Mouse (Mus musculus) erythroid progenitor cell, adult 5-6 weeks (primary cell): ENCODE data around the gene Gstt3. TPM values are rescaled to one million over a fixed set of nuclear protein-coding genes. Genes with fewer than 3 reads are reported as not detected.
"Not testable (repeated sequence)": the region's sequence is repeated elsewhere in the genome, so short reads cannot be mapped to it uniquely, and the experiment has no call there.

Experiments used
- ATAC-seq: replicated peaks from 2 replicates; pipeline ENCODE4 v1.8.0; 2016; ENCODE audit warnings: moderate number of reproducible peaks, mild to moderate bottlenecking, moderate TSS enrichment, inconsistent platforms; ENCODE audit not compliant: poor library complexity, low FRiP score, severe bottlenecking
- total RNA-seq, 2 experiments: library from RNA; stranded (forward) in 1 of 2; stranded (reverse) in 1 of 2; fragments of 150-400 nt in 1 of 2; fragments of 186-747, 209-891 nt in 1 of 2; gene quantifications; 2 replicates each; pipeline versions ENCODE4 v1.2.3 to v1.2.4; 2015 to 2017; ENCODE audit warnings: low replicate concordance in 2 of 2

Gene Gstt3
- total RNA-seq, 2 experiments from 2014 or later: 1.3 TPM; not detected in 1

GRCm38 (mm10) chr10:75788277-75788676, 7.1 kb upstream of the Gstt3 start:
- no peak for ATAC-seq

DNA sequence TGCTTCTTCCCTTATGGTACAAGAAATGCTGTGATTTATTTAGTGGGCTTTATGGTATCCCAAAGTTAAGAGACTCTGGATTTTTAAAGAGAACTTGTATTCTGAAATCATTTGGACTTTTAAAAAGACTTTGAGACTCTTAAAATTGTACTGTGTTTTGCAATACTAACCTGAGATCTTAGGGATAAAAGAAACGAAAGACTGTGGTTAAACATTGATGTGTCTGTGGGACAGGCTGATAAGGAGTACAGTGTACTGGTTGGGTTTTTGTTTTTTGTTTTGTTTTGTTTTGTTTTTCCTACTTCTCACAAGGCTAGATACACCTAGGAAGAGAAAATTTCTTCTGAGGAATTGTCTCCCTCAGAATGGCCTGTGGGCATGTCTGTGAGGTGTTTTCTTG, 4.2 kb upstream of the Gstt3 start:
- no peak for ATAC-seq

GRCm38 (mm10) chr10:75779206-75780174, 1.7 kb downstream of the Gstt3 start:
- ATAC-seq: no peak

DNA sequence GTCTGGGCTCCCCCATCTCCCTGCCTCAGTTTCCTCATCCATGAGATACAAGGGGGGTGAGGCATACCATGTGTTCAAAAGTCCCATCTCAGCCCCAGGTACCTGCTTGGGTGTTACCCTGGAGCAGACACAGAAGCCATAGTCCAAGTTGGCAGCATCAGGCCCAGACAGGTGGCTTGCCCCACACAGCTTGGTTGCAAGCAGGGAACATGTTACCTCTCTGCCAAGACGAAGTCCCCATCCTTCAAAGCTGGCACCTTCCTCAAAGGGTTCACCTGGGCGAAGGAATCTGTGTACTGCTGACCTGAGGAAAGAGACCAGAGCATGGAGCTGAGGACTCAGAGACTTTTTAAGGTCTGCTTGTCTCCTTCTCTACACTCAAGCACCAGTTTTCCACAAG, 3.3 kb downstream of the Gstt3 start:
- no peak for ATAC-seq

DNA sequence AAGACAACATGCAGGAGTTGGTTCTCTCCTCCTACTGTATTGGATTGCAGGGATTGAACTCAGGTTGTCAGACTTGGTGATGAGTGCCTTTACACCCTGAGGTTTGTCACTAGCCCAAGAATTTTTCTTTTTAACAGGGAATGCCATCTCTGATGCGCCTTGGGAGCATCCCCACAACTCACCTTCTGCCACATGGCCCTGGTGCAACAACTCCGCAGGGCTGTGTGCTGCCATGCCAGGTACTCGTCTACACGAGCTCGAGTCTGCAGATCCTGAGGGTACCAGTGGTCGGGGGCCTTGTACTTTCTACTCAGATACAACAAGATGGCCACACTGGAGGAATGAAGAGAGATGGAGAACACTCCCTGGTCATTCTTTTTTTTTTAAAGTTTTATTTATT, 4.7 kb downstream of the Gstt3 start:
- no peak for ATAC-seq

DNA sequence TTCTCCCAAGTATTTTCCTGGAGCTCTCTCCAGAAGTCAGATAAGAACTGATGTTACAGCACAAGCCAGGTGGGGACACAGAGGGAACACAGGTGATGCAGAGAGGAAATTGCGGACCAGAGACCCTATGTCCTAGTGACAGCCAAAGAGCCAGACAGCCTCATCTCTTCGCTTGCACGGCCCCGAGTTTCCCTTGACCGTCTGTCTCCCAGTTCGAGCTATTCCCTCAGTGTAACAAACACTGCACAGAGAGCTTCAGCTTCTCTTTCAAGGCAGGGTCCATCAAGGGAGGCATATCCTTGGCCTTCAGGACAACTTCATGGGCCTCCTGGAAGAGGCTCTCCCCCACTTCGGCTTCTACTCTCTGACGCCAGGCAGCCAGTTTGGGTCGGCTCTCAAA, 6.6 kb downstream of the Gstt3 start:
- ATAC-seq: no peak

DNA sequence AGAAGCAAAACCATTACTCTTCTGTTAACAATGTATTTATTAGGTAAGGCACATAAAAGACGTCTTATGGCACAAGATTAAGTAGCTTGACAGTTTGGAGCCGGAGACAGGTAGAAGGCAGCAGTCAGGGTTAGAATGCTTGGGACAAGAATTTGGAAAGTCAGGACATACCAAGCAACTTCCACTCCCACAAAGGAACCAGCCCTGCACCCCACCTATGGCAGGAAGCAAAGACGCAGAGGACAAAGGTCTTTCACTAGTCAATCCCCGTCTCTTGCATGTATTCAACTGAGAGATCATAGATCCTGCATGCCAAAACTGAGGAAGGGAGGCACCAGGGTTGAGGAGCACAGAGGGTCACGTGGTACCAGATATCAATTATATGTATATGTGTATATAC, 7.1 kb downstream of the Gstt3 start:
- ATAC-seq: no peak

GRCm38 (mm10) chr10:75772795-75773664, 8.2 kb downstream of the Gstt3 start, which contains the start of gene Ddt:
TSS of gene Ddt (minus strand) at chr10:75773414.
- peak; percentile 94 for ATAC-seq

DNA sequence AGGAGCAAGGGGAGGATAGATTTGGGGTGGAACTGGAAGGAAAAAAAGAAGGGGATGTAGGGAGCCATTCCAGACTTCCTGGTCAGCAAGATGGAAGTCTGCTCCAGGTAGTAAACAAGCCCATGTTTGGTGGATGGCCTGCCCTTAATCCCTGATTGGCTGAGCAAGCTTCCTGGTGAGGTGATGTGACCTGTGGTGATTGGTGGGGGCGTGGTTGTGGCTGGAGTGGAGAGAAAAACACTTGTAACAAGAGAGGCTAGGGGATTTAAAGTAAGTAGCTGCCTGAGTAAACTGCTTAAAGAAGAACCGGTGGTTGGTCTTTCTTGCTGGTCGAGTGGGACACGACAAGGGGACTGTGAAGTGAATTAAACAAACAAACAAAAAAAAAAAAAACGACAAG, 13.5 kb downstream of the Gstt3 start:
- ATAC-seq: not testable (repeated sequence)

GRCm38 (mm10) chr10:75766856-75767255, 14.4 kb downstream of the Gstt3 start:
- no peak for ATAC-seq

- peak; percentile 57 for ATAC-seq
Measured at GRCm38 (mm10) chr10:75764519-75765473, 16.4 kb downstream of the Gstt3 start.

DNA sequence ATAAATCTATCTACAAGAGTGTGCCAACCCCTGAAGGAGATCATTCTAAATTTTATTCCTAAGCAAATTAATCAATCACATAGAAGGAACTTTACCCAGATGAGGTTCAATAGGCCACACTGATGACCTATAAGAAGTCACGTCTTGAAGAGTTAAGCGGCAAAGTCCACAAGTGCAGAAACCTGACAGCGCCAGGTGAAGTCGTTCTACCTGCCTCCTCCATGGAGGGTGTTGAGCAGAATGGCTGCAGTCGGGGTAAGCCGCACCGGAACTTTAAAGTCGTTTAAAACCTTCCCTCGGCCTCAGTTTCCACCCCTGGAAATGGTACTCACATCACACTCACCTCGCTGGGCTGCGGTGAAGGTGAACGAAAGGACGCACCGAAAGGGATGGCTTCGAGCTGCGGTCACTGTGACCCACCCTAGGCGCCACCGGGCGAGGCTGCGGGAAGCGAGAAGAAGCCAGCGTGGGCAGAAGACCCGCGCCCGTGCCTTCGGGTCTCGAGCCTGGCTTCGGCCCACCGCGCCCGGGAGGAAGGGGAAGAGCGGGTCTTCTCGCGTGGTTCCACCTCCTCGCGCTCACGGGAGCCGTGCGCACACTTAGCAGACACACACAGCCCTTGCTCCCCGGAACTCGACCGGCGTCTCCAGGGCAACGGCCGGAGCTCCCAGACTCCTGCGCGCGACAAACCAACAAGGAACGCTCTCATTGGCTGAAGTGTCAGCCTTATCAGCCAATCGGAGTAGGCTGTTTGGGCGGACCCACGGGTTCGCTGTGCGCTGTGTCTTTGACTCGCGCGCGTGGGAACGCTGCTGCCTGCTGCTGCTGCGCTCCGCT, 17.3 kb downstream of the Gstt3 start, which contains the start of gene Cabin1:
TSS of gene Cabin1 (minus strand) at position 660 of the 837 bp plus-strand sequence.
- ATAC-seq: peak; percentile 90

- ATAC-seq: peak; percentile 60
Measured at GRCm38 (mm10) chr10:75762413-75762812, 18.8 kb downstream of the Gstt3 start.

- ATAC-seq: no peak
Measured at GRCm38 (mm10) chr10:75760311-75760710, 20.9 kb downstream of the Gstt3 start.

DNA sequence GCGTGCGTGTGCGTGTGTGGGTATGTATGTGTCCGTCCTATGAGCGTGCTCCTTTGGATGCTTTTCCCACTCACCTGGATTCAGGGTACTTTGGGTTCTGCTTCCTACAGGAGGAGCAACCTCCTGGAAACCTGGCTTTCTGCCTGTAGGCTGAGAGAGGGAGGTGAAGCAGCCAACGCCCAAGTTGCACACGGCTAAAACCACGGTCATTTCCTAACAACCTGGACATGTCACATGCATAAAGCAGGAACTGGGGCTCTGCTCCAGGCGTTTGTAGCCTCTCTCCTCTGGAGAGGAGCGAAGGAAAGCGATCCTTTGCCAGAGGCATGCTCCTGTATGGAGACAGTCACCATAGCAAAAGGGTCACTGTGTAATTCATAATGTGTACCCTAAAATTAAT, 24.5 kb downstream of the Gstt3 start:
- ATAC-seq: no peak

- ATAC-seq: peak; percentile 78
Measured at GRCm38 (mm10) chr10:75744017-75744416, 37.2 kb downstream of the Gstt3 start.

- ATAC-seq: no peak
Measured at GRCm38 (mm10) chr10:75743369-75743768, 37.8 kb downstream of the Gstt3 start.

- no peak for ATAC-seq
Measured at GRCm38 (mm10) chr10:75740866-75741265, 40.3 kb downstream of the Gstt3 start.
